25 mouse cellular contexts compared by ENCODE assay signal in genomic region chr6:119337287-119337686, GRCm38 (mm10). TPM values are rescaled to one million over a fixed set of nuclear protein-coding genes. Genes with fewer than 3 reads are reported as not detected.
"Had no signal": no experiment of that assay in that cellular context is flagged by ENCODE, and none has a peak within 500 bp of the region (broad histone marks: within the 10 kb centered on the region; RNA-seq: fewer than 3 reads in every experiment).

No protein-coding gene starts in this region.

- H3K4me3 ChIP-seq: heart, embryonic 10.5 days; heart, embryonic 13.5 days; heart, embryonic 15.5 days; hindbrain, embryonic 13.5 days; hindbrain, embryonic 15.5 days; kidney, embryonic 15.5 days; limb, embryonic 13.5 days; limb, embryonic 15.5 days; liver, embryonic 12.5 days had no signal

- H3K9me3 ChIP-seq: heart, embryonic 10.5 days; heart, embryonic 13.5 days; heart, embryonic 15.5 days; hindbrain, embryonic 13.5 days; hindbrain, embryonic 15.5 days; kidney, embryonic 15.5 days; limb, embryonic 13.5 days; limb, embryonic 15.5 days; liver, embryonic 12.5 days had no signal

- ATAC-seq: hindbrain, postnatal 0 days; intestine, embryonic 16.5 days; liver, embryonic 12.5 days had no signal

- H3K36me3 ChIP-seq: heart, embryonic 10.5 days; heart, embryonic 13.5 days; heart, embryonic 15.5 days; hindbrain, embryonic 13.5 days; hindbrain, embryonic 15.5 days; kidney, embryonic 15.5 days; limb, embryonic 13.5 days; limb, embryonic 15.5 days; liver, embryonic 12.5 days had no signal

- H3K4me1 ChIP-seq: heart, embryonic 15.5 days; limb, embryonic 15.5 days had no signal

- DNase-seq: gastrocnemius, postnatal 14 days; gastrocnemius, postnatal 36 days; heart, adult 18-20 months; heart, postnatal 14 days; heart, postnatal 36 days; kidney, adult 11 months; kidney, adult 2 months; kidney, adult 9 months; kidney, postnatal 14 days; kidney, postnatal 36 days; layer of hippocampus, adult 9-11 months; layer of hippocampus, postnatal 36 days; left cerebral cortex, postnatal 4 days had no signal

RNA-seq across cellular contexts. Expression of gene Lrtm2, which starts 6.7 kb away (rescaled TPM):
- polyA plus RNA-seq: limb, embryonic 11.5 days; limb, embryonic 13.5 days; liver, embryonic 12.5 days had no signal
